Mouse (Mus musculus): Measurements from ENCODE around the gene Krt8. TPM values are rescaled to one million over a fixed set of nuclear protein-coding genes. Genes with fewer than 3 reads are reported as not detected.

The Krt8 gene
- polyA plus RNA-seq, 1 experiment from 2014 or later: 21.9 TPM

- Histone ChIP-seq H3K36me3 (no peaks in the 10 kb centered on the region), H3K4me1 (no peaks in the 10 kb centered on the region), H3K27ac (replicated peaks) (no peak overlapping the region), H3K27me3 (ENCODE audit: low read depth, poor library complexity, severe bottlenecking) (no peaks in the 10 kb centered on the region), H3K9me3 (replicated peaks) (no peaks in the 10 kb centered on the region), H3K4me3 (no peak overlapping the region)
- WGBS: 90% methylated on average over 7 of the region's 7 CpGs
- no peak for DNase-seq (ENCODE audit: low spot score)
These were observed 51.4 kb downstream of the Krt8 start for GRCm38 (mm10) chr15:101952733-101953474.

Other genes starting within 250 kb of the Krt8 start
- not detected in 2 replicates for gene Krt72, start 218.0 kb downstream of the Krt8 start, polyA plus RNA-seq (2016; fragmentation: Nextera tagmentation; extraction: Ambion mirVana)
- gene Krt73, start 202.1 kb downstream of the Krt8 start, polyA plus RNA-seq (2016; fragmentation: Nextera tagmentation; extraction: Ambion mirVana): 0.07 TPM in 1 of 2 replicates, not detected in the other
- gene Krt2, start 186.3 kb downstream of the Krt8 start, polyA plus RNA-seq (2016; fragmentation: Nextera tagmentation; extraction: Ambion mirVana): not detected in 2 replicates
- gene Krt1, start 153.7 kb downstream of the Krt8 start, polyA plus RNA-seq (2016; fragmentation: Nextera tagmentation; extraction: Ambion mirVana): 1.1 and 1.2 TPM in 2 replicates
- not detected in 2 replicates for gene Krt77, start 134.8 kb downstream of the Krt8 start, polyA plus RNA-seq (2016; fragmentation: Nextera tagmentation; extraction: Ambion mirVana)
- not detected in 2 replicates for gene Krt76, start 111.6 kb downstream of the Krt8 start, polyA plus RNA-seq (2016; fragmentation: Nextera tagmentation; extraction: Ambion mirVana)
- not detected in 2 replicates for gene Krt4, start 79.7 kb downstream of the Krt8 start, polyA plus RNA-seq (2016; fragmentation: Nextera tagmentation; extraction: Ambion mirVana)
- gene Krt79, start 64.2 kb downstream of the Krt8 start, polyA plus RNA-seq (2016; fragmentation: Nextera tagmentation; extraction: Ambion mirVana): 0.07 and 0.20 TPM in 2 replicates
- gene Krt78, start 50.2 kb downstream of the Krt8 start, polyA plus RNA-seq (2016; fragmentation: Nextera tagmentation; extraction: Ambion mirVana): not detected in 2 replicates
- 11.4 and 21.0 TPM in 2 replicates for gene Krt18, start 23.7 kb upstream of the Krt8 start, polyA plus RNA-seq (2016; fragmentation: Nextera tagmentation; extraction: Ambion mirVana)
- 113 and 125 TPM in 2 replicates for gene Eif4b, start 69.3 kb upstream of the Krt8 start, polyA plus RNA-seq (2016; fragmentation: Nextera tagmentation; extraction: Ambion mirVana)
- 8.9 and 9.4 TPM in 2 replicates for gene Tns2, start 95.9 kb upstream of the Krt8 start, polyA plus RNA-seq (2016; fragmentation: Nextera tagmentation; extraction: Ambion mirVana)
- 13.7 and 15.5 TPM in 2 replicates for gene Spryd3, start 131.8 kb upstream of the Krt8 start, polyA plus RNA-seq (2016; fragmentation: Nextera tagmentation; extraction: Ambion mirVana)
- gene Igfbp6, start 139.9 kb upstream of the Krt8 start, polyA plus RNA-seq (2016; fragmentation: Nextera tagmentation; extraction: Ambion mirVana): 0.32 and 0.38 TPM in 2 replicates
- 0.14 and 0.20 TPM in 2 replicates for gene Soat2, start 146.0 kb upstream of the Krt8 start, polyA plus RNA-seq (2016; fragmentation: Nextera tagmentation; extraction: Ambion mirVana)
- gene Zfp740, start 198.8 kb upstream of the Krt8 start, polyA plus RNA-seq (2016; fragmentation: Nextera tagmentation; extraction: Ambion mirVana): 63.0 and 72.4 TPM in 2 replicates
- 32.8 and 38.8 TPM in 2 replicates for gene Csad, start 200.2 kb upstream of the Krt8 start, polyA plus RNA-seq (2016; fragmentation: Nextera tagmentation; extraction: Ambion mirVana)
- 0.31 and 0.56 TPM in 2 replicates for gene Itgb7, start 227.5 kb upstream of the Krt8 start, polyA plus RNA-seq (2016; fragmentation: Nextera tagmentation; extraction: Ambion mirVana)